Mouse (Mus musculus) liver, adult 2 months (tissue): Measurements from ENCODE around the gene Cdca7l. TPM values are rescaled to one million over a fixed set of nuclear protein-coding genes. Genes with fewer than 3 reads are reported as not detected.

Experiments used
- DNase-seq: peaks from one replicate; pipeline ENCODE4 v3.0.0-alpha.2; 2011; ENCODE audit warnings: low read depth, low spot score; ENCODE audit errors: extremely low read depth
- H3K27ac ChIP-seq: fragments of 200-500 bp; replicated peaks from 2 replicates; pipeline ENCODE4 v1.5.1; 2012; ENCODE audit warnings: low read depth, mild to moderate bottlenecking, control low read depth, inconsistent platforms, low read length; ENCODE audit not compliant: insufficient read depth
- H3K27me3 ChIP-seq: fragments of 200-500 bp; 2 replicates; pipeline ENCODE4 v1.6.1; 2012; ENCODE audit warnings: mild to moderate bottlenecking, moderate library complexity, low read length, inconsistent platforms; ENCODE audit not compliant: control insufficient read depth, insufficient read depth
- H3K36me3 ChIP-seq: fragments of 200-500 bp; 2 replicates; pipeline ENCODE4 v1.6.1; 2012; ENCODE audit warnings: low read length, inconsistent platforms; ENCODE audit not compliant: control insufficient read depth, insufficient read depth
- H3K4me1 ChIP-seq: fragments of 200-500 bp; 2 replicates; pipeline ENCODE4 v1.6.1; 2011; ENCODE audit warnings: low read length; ENCODE audit not compliant: control insufficient read depth, insufficient read depth
- H3K4me3 ChIP-seq: fragments of 200-500 bp; 2 replicates; pipeline ENCODE4 v1.5.1; 2011; ENCODE audit warnings: low read depth, mild to moderate bottlenecking, control low read depth, low read length, moderate library complexity; ENCODE audit not compliant: insufficient read depth
- H3K79me2 ChIP-seq: fragments of 200-500 bp; 2 replicates; pipeline ENCODE4 v1.6.1; 2012; ENCODE audit warnings: inconsistent platforms, mild to moderate bottlenecking, low read length, moderate library complexity; ENCODE audit not compliant: control insufficient read depth, insufficient read depth
- H3K9ac ChIP-seq: fragments of 200-500 bp; 2 replicates; pipeline ENCODE4 v1.6.1; 2012; ENCODE audit warnings: low read depth, mild to moderate bottlenecking, control low read depth, inconsistent platforms, low read length
- CTCF ChIP-seq: fragments of 200-500 bp; IDR thresholded peaks from 2 replicates; pipeline ENCODE4 v1.5.1; 2011; ENCODE audit warnings: low read depth, low read length, control low read depth
- POLR2A ChIP-seq: fragments of 200-500 bp; IDR thresholded peaks from 2 replicates; pipeline ENCODE4 v1.6.1; 2011; ENCODE audit warnings: low read length, control low read depth; ENCODE audit not compliant: insufficient read depth; ENCODE audit errors: extremely low read depth
- WGBS: fragments of 180-500 bp; shearing (Covaris S2); methylation state at CpG from one replicate; pipeline ENCODE4 v1.1.7; 2018; 5-methylcytosine and 5-hydroxymethylcytosine counted together
- polyA plus RNA-seq: library from polyadenylated mRNA; depleted of rRNA; stranded (reverse); fragments of >200 nt; gene quantifications from 2 replicates; pipeline ENCODE4 v1.2.3, GENCODE M21; 2012
- total RNA-seq: library from RNA; depleted of rRNA; stranded (reverse); fragments of >200 nt; gene quantifications from 2 replicates; pipeline ENCODE4 v1.2.3, GENCODE M21; 2014

Cdca7l gene
- total and polyA plus RNA-seq, 2 experiments, result 0.18 to 0.65 TPM

GRCm38 (mm10) chr12:117805576-117805975, 1.5 kb downstream of the Cdca7l start:
- H3K27ac ChIP-seq, result no peak overlapping the region
- no peak overlapping the region for H3K4me3 ChIP-seq
- 86% methylated on average over 4 of the region's 4 CpGs for WGBS
- no peaks in the 10 kb centered on the region for H3K79me2 ChIP-seq
- H3K9ac ChIP-seq, result no peak overlapping the region
- TF ChIP-seq CTCF (no peak), POLR2A (no peak)
- H3K27me3 ChIP-seq, result no peaks in the 10 kb centered on the region
- H3K36me3 ChIP-seq, result no peaks in the 10 kb centered on the region
- no peaks in the 10 kb centered on the region for H3K4me1 ChIP-seq
- DNase-seq, result no peak

- H3K4me3 ChIP-seq, result no peak overlapping the region
- no peaks in the 10 kb centered on the region for H3K36me3 ChIP-seq
- H3K79me2 ChIP-seq, result no peaks in the 10 kb centered on the region
- TF ChIP-seq POLR2A (no peak), CTCF (no peak)
- 73% methylated on average over 12 of the region's 12 CpGs for WGBS
- no peaks in the 10 kb centered on the region for H3K4me1 ChIP-seq
- H3K9ac ChIP-seq, result no peak overlapping the region
- H3K27ac ChIP-seq, result no peak overlapping the region
- no peak for DNase-seq
- no peaks in the 10 kb centered on the region for H3K27me3 ChIP-seq
Observed at GRCm38 (mm10) chr12:117806007-117806451, 1.9 kb downstream of the Cdca7l start.

GRCm38 (mm10) chr12:117806470-117806869, 2.4 kb downstream of the Cdca7l start:
- Histone ChIP-seq H3K9ac (no peak overlapping the region), H3K79me2 (no peaks in the 10 kb centered on the region), H3K27me3 (no peaks in the 10 kb centered on the region), H3K36me3 (no peaks in the 10 kb centered on the region), H3K4me1 (no peaks in the 10 kb centered on the region), H3K27ac (no peak overlapping the region), H3K4me3 (no peak overlapping the region)
- no peak for TF ChIP-seq CTCF
- WGBS, result 93% methylated on average over 4 of the region's 4 CpGs
- DNase-seq, result no peak

- WGBS, result 58% methylated on average over 12 of the region's 12 CpGs
- Histone ChIP-seq H3K27me3 (no peaks in the 10 kb centered on the region), H3K4me3 (no peak overlapping the region), H3K4me1 (no peaks in the 10 kb centered on the region), H3K27ac (no peak overlapping the region), H3K79me2 (no peaks in the 10 kb centered on the region), H3K9ac (no peak overlapping the region), H3K36me3 (no peaks in the 10 kb centered on the region)
- no peak for DNase-seq
- no peak for TF ChIP-seq POLR2A
- TF ChIP-seq CTCF, result no peak
Observed at GRCm38 (mm10) chr12:117807637-117808036, 3.5 kb downstream of the Cdca7l start.

- Histone ChIP-seq H3K9ac (no peak overlapping the region), H3K27me3 (no peaks in the 10 kb centered on the region), H3K79me2 (no peaks in the 10 kb centered on the region), H3K27ac (no peak overlapping the region), H3K36me3 (no peaks in the 10 kb centered on the region), H3K4me1 (no peaks in the 10 kb centered on the region), H3K4me3 (no peak overlapping the region)
- 73% methylated on average over 17 of the region's 17 CpGs for WGBS
- no peak for TF ChIP-seq CTCF
- no peak for TF ChIP-seq POLR2A
- no peak for DNase-seq
Observed at GRCm38 (mm10) chr12:117808355-117809326, 4.6 kb downstream of the Cdca7l start.
